Mouse (Mus musculus) CD4-positive, CD25-positive, alpha-beta regulatory T cell, adult 4 months (primary cell): Measurements from ENCODE around the gene Noa1. TPM values are rescaled to one million over a fixed set of nuclear protein-coding genes. Genes with fewer than 3 reads are reported as not detected.

ENCODE experiments used
- ATAC-seq: one replicate; pipeline ENCODE4 v1.8.0; 2017
- polyA plus RNA-seq, 2 experiments: library from polyadenylated mRNA; unstranded; fragments of 100-300 nt; shearing (Covaris generic); gene quantifications; one replicate each; pipeline ENCODE4 v1.2.1; 2017

The Noa1 gene
- polyA plus RNA-seq, 2 experiments from 2014 or later: 2.2 to 5.7 TPM

- ATAC-seq: no peak
These were observed 20.2 kb downstream of the Noa1 start for GRCm38 (mm10) chr5:77289686-77290085.

GRCm38 (mm10) chr5:77287901-77288300 lies 22.0 kb downstream of the Noa1 start:
- ATAC-seq: no peak

GRCm38 (mm10) chr5:77286904-77287303 lies 23.0 kb downstream of the Noa1 start:
- no peak for ATAC-seq

- peak; percentile 69 for ATAC-seq
These were observed 24.2 kb downstream of the Noa1 start for GRCm38 (mm10) chr5:77285685-77286084.

- no peak for ATAC-seq
These were observed 27.6 kb downstream of the Noa1 start for GRCm38 (mm10) chr5:77282242-77282641.

GRCm38 (mm10) chr5:77281518-77282174 lies 28.2 kb downstream of the Noa1 start:
- no peak for ATAC-seq

- ATAC-seq: no peak
These were observed 32.7 kb downstream of the Noa1 start for GRCm38 (mm10) chr5:77277204-77277603.

GRCm38 (mm10) chr5:77275950-77276349 lies 33.9 kb downstream of the Noa1 start:
- peak; percentile 64 for ATAC-seq

GRCm38 (mm10) chr5:77273151-77273550 lies 36.7 kb downstream of the Noa1 start:
- ATAC-seq: peak; percentile 90

GRCm38 (mm10) chr5:77269399-77269798 lies 40.5 kb downstream of the Noa1 start:
- no peak for ATAC-seq

- ATAC-seq: no peak
These were observed 41.8 kb downstream of the Noa1 start for GRCm38 (mm10) chr5:77267957-77268624.

- ATAC-seq: no peak
These were observed 42.4 kb downstream of the Noa1 start for GRCm38 (mm10) chr5:77267441-77267840.

- peak; percentile 33 for ATAC-seq
These were observed 42.9 kb downstream of the Noa1 start for GRCm38 (mm10) chr5:77266886-77267401.

- peak; percentile 38 for ATAC-seq
These were observed 43.6 kb downstream of the Noa1 start for GRCm38 (mm10) chr5:77266066-77266885.

GRCm38 (mm10) chr5:77265671-77266065 lies 44.2 kb downstream of the Noa1 start:
- ATAC-seq: peak; percentile 46

- peak; percentile 53 for ATAC-seq
These were observed 44.7 kb downstream of the Noa1 start, which contains the start of gene Rest for GRCm38 (mm10) chr5:77265081-77265670. Gene Rest (plus strand): TSS chr5:77265491.

- ATAC-seq: no peak
These were observed 47.8 kb downstream of the Noa1 start for GRCm38 (mm10) chr5:77262105-77262504.

- no peak for ATAC-seq
These were observed 48.7 kb downstream of the Noa1 start for GRCm38 (mm10) chr5:77261137-77261536.

- ATAC-seq: no peak
These were observed 49.7 kb downstream of the Noa1 start for GRCm38 (mm10) chr5:77260141-77260540.

GRCm38 (mm10) chr5:77259315-77259714 lies 50.6 kb downstream of the Noa1 start:
- ATAC-seq: no peak

- ATAC-seq: no peak
These were observed 52.3 kb downstream of the Noa1 start for GRCm38 (mm10) chr5:77257603-77258002.

GRCm38 (mm10) chr5:77254402-77254801 lies 55.5 kb downstream of the Noa1 start:
- no peak for ATAC-seq

- ATAC-seq: no peak
These were observed 56.7 kb downstream of the Noa1 start for GRCm38 (mm10) chr5:77253154-77253553.
